Mouse (Mus musculus) ES-CJ7 (cell line): ENCODE data around the gene Rapgef1.

ENCODE experiments used
- DNase-seq: peaks from one replicate; pipeline ENCODE4 v3.0.0; 2011; ENCODE audit warnings: low read depth, low spot score

Rapgef1 gene

DNA sequence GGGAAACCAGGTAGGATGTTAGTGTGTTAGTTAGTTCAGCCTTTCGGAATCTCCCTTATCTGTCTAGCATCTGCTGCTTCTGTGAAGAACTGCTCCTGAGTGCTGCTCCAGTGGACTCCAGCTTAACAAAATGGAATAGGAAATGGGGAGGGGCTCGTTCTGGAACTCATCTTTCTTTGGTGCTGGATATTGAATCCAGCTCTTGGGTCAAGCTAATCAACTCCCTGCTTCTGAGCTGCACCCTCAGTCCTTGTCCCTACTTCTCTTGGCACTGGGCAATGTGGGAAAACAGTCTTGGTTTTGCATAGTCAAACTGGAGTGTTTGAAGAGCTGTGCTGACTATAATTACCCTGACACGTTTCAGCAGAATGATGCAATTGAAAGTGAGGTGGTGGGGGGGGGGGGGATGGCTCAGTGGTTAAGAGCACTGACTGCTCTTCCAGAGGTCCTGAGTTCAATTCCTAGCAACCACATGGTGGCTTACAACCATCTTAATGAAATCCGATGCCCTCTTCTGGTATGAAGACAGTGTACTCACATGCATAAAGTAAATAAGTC lies 25.6 kb downstream of the Rapgef1 start:
- no peak for DNase-seq

DNA sequence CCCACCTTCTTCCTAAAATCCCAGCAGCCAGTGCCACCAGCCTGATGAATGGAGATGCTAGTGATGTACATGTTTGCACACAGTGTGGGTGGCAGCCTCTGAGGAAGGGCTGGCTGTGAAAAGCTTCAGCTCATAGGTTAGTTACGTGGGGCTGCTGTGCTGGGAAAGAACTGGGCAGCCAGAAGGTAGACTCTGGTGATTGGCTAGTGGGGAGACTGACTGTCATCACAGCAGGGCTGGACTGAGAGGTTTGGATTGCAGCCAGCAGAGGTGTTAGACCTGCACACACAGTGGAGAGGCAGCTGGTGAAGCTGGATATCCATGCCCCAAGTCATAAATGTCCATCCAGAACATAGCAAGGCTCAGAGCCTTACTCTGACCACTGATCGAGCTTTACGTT lies 27.1 kb downstream of the Rapgef1 start:
- DNase-seq: no peak

DNA sequence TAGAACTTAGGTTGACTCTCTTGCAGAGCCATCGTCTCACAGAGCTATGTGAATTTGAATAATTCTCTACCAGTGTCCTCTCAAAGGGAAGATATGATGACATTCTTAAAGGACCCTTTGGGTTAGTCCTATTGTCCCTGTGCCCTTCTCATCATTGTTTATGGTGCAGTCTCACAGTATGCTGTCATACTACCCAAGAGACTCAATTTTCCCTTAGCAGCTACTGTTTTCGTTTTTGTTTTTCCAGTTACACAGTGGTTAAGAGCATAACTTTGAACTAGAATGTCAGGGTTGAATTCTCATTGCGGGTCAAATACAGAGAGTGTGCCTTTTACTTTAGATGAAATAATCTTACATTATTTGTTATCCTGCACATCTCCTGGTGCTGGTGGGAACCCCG lies 27.6 kb downstream of the Rapgef1 start:
- DNase-seq: no peak

DNA sequence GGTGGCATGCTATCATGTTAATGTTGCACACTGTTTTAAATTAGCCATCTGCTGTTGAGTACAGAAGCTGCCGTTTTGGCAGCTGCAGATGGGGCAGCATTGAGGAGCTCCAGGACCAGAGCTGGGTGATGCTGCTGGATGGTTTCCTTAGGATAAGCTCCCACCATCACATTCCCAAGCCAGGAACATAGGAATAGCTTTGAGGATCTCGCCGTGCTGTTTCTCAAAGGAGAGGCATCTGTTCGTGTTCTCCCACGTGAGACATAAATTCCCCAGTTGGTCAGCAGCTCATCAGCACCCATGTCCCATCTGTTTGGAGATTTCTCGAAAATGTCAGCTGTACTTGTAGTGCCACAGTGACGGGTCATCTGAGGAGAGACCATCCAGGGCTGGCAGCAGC lies 28.3 kb downstream of the Rapgef1 start:
- DNase-seq: no peak

DNA sequence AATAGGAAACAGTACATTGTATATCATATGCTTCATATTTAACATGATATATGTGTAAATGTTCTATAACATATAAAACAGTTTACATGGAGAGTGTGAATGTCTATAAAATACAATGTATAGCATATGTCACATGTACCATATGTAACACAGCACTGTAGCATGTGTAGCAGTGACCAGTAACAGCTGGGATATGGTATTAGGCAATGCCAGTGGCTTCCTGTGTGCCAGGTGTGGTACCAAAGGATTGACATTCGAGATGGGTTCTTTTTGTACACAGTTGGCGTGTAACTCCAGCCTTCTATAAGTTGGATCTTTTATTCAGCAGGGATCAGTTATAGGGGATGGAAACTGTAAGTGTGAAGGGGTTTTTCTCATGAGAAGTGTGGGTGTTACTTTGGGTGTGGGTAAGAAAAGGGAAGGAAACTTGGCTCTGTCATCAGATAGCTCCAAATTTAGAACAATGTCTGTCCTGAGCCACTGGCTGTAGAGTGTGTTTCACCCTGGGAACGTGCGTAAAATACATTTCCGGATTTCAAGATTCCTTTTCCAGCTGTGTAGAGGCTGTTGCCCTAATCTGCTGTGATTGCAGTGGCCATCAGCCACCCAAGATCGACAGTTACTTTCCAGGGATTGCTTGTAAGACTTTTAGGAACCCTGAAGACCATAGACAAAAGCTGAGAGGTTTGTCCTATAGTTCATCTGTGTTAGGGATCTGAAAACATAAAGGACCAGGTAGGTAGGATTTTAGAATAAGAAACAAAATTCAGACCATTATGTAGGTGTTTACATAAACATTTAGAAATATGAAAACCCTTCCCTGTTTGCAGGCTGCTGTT lies 29.7 kb downstream of the Rapgef1 start:
- DNase-seq: no peak

DNA sequence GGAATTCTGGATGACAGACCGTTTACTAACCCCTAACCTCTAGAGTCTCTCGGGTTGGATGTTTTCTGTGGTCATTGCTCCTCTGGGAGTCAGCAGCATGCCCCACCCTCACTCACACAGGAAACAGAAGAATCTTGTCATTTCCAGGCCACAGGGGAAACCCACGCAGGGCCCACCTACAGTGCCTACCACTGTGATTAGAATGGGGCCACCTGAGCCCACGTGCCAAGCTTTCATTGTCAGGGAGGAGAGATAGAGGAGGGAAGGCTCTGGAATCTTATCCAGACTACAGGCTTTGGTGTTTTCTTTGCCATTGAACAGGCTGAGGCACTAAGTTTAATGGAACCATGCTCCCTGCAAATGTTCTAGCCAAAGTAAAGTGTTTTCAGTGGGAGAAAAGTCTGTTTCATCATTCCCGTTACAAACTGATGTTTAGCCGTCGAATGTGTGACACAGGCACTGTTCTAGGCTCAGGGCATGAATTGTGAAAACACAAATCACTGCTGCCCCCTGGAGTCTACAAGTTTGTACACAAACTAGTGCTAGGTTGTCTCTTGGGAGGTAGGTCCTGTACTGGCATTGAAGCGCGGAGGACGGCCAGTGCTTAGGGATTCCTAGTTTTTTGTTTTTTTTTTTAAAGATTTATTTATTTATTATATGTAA lies 30.4 kb downstream of the Rapgef1 start:
- DNase-seq: peak; percentile 66

DNA sequence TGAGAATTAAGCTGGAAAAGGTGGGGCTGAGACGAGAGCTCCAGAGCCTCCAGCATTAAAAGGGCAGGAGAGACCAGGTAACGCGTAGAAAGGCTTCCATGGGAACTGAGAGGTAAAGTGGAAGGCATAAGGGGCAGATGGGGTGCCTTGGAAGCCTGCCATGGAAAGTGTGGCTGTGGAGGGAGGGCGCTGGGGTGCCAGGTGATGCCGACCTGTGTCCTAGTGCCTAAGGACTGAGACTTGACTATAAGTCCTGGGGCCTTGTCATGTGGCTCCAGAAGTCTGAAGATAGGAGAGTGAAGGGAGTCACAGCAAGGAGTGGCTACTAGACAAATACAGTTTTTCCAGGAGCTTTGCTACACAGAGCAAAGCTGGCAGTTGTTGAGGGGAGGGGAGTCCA lies 32.4 kb downstream of the Rapgef1 start:
- DNase-seq: no peak

DNA sequence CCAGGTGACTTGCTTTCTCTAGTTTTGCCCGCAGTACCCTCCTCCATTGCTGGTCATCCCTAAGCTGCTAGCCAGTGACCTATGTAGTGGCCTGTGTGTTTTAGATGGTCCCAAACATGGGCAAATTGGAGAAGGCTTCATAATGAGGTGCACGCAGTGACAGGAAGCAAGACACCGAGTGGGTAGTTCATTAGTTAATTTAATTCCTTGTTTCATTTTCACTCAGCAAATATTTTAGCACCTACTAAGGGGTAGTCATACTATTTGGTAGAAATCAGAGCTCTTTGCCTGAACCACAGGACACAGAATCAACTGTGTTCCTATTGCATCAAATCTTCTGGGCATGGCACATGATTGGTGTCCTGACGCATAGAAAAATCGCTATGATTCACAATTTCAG lies 35.9 kb downstream of the Rapgef1 start:
- no peak for DNase-seq

DNA sequence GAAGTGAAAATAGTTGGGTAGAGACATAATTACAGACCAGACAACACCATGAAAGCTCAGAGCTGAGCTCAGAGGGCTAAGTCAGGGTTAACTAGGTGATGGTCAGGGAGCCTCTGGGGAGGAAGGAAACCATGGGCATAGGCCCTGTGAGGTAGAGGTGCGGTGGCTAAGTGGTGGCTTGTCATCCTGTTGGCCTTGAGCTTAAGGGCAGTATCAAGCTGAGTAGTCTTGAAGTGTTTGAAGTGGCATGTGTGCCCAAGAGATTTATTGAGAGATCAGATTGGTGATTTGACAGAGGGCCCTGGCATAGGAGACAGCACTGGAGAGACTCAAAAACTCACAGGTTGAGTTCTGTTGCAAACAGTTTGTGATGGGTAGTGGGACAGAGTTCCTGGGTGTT lies 36.6 kb downstream of the Rapgef1 start:
- no peak for DNase-seq

DNA sequence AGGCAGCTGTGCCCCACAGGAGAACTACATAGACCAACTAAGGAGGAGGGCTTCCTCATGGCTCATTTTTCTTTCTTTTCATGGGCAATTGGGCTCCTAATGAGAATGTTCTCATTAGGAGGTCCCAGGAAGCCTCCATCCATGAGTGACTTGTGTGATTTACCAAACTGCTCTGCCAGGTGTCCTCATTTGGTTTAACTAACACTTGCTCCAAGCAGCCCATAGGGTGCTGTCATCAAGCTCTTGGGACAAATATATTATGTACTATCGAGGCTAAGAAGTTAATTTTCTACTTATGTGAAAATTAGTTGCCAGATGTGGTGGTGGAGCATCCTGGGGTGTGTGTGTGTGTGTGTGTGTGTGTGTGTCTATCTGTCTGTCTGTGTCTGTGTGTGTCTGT lies 37.6 kb downstream of the Rapgef1 start:
- DNase-seq: no peak

DNA sequence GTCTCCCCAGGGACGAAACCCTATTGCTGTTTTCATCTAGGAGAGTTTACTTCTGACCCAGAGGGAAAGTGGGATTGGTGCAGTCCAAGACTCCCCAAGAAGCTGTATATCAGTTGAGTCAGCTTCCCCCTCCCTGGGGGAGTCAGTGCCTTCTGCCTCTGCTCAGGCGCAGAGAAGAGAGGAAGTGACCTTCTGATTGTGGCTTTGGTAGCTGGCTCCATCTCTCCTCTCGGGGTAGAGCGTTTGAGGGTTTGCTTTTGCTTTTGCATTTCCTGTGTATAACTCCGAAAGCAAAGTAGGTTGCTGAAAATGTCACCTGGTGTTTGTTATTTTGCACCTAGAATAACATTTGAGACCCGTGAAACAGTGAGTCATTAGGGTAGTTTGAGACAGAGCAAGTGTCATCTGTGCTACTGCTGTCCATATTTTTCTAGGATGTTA lies 42.3 kb downstream of the Rapgef1 start:
- DNase-seq: no peak

DNA sequence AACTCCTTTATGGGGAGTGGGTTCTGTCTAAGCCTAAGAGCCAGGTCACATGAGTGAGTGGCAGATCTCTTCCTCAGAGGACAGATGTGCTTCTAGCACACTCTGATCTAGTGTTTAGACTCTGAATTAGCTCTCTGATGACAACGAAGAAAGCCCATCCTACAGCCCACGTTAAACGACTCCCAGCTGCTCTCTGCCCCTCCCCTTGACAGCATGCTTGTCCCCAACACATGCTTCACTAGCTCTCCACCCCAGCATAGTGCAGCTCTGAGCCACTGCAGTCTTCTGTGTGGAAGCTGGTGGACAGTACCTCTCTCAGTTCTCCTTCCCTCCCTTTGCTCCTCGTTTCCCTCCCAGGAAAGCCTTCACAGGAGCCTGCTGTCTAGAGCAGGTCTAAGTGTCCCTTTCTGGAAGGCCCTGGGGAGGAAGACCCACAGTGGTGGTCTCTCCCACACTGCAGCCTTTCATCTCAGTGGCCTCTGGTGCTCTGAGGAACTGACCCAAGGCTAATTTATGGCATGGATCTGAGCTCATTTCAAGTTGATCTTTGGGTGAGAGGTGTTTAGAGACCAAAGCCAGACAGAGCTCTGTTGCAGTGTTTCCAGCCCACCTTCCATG lies 43.8 kb downstream of the Rapgef1 start:
- no peak for DNase-seq

DNA sequence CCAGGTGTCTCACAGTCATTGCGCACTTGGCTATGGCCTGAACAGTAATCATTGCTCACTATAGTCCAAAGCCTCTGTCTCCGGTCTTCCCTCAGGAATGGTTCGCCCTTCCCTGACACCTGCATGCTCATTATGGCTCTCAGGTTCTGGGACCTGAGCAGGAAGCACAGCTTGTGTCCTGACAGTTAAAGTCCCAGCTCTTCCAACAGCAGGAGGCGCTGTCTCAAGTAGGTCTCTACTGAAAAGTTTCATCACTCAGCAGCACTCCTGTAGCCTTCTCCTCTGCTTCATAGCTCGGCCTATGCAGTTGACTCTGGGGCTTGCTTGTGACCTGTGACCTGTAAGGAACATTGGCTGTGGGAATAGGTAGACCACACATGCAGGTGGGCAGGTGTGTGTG lies 45.9 kb downstream of the Rapgef1 start:
- DNase-seq: peak; percentile 78

DNA sequence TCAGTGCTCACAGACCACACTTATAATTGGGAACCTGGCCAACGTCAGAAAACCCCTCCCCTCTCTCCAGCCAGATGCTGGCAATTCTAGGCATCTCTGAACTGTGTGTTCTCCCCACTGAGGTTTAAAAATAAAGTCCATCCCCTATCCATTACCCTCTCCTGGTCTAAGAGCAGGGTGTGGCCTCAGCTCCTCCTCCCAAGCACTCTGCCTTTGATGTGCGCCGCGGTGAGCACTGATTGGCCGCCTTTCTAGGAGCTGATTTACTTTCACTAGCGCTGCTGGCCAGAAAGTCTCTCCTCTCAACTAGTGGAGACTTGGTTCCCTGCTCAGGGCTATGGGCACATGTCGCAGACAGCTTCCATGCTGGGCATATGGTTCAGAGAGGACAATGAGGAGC lies 47.1 kb downstream of the Rapgef1 start:
- peak; percentile 76 for DNase-seq

DNA sequence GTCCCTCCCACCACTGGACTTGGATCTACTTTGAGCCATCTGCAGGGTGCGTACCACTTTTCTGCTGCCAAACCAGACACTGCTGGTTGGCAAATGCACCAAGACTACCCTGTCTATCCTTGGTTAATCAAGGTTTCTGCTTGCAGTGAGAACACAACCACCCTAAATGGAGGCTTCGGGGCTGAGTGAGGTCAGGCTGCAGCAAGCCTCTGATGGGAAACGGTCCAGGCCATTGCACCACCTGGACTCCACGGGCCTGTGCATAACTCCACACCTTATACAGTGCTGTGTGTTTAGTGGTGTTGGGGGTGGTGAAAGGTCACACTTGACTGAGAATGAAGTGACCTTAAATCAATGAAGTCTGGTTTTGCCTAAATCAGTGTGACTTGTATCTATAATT lies 47.6 kb downstream of the Rapgef1 start:
- no peak for DNase-seq

DNA sequence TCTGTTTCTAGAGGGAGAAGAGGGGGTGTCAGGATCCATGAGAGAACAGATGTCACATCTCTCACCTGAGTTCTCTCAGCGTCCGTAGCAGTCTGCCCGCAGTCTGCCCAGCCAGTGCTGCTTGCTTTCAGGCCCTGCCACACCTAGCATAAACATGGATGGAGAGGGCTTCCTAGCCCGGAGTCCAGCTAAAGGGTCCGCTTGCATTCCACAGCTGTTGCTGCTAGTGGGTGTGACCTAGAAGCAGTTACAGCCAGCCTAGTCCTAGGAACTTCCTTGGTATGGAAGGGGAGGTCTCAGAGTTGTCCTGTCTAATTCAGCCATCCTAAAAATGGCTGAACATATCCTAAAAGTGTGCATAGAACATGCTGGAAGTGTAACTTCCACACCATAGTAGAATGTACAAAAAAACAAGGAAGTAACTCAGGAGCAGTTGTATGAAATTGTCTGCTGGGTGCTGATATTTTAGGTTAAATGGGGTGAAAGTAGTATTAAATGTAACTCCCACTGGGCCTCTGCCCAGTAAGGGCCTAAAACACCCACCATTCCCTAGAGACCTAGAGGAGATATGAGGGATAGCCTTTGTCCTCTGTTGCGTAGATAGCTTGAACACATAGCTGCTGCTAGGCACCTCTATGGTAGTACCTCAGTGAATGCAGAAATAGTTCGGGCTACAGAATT lies 48.6 kb downstream of the Rapgef1 start:
- peak; percentile 54 for DNase-seq

DNA sequence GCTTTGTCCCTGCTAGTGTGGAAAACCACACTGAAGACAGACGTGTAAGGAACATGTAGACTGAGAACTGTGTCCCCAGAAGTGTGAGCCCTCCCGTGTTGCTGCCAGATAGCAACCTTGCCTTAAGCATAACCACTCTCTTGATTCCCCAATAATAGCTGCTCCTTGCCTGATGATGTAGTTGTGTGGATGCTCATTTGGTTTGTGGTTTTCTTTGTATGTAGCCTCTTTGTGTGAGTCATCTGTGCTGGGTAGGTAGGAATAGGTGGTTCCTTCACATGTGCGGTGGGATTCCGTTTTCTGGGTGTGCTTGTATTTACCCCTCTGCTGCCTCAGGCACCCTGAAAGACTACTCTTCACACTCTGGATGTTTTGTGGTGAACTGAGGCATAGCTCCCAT lies 49.4 kb downstream of the Rapgef1 start:
- no peak for DNase-seq

DNA sequence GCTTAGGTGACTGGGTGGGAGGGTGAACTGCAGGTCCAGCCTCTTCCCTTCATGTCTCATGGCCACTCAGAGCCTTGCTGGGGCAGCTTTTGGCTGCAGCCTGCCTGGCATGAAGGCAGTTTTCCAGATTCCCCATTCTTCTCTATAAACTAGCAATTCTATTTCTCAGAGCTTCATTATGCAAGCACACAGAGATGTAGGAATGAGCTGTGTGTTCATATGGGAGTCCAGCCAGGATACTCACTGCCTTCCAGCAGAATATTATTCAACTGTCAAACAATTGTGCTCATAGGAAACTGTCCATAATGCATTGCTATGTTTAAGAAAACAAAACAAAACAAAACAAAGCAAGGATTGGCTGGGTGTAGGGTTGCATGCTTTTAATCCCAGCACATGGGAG lies 50.2 kb downstream of the Rapgef1 start:
- DNase-seq: no peak

DNA sequence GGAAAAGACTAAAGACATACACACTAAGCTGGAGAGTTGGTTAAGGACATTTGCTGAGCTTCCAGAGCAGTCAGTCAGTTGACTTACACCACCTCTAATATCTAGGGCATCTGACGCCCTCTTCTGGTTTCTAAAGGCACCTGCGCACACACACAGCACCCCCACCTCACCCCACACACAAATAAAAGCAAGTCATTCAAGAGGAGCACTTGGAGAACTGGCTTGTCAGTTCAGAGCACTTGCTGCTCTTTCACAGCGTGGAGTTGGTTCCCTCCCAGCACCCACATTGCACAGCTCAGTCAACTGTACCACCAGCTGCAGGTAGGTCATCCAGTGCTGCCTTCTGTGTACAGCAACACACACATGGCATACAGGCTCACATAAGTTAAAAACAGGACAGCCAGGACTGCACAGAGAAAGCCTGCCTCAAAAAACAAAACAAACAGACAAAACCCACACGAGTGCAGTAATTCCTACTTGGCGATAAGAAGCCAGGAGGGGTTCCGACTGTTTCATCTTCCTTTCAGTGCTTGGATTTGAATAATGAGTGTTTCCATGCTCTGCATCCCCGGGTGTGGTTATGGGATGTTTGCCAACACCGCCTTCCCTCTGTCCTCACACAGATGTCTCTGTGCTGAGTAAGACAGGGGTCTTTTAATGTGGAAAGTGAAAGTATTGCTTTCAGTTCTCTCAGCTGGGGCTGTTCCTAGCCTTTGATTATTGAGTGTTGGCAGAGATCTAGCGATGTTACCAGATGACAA lies 50.9 kb downstream of the Rapgef1 start:
- peak; percentile 74 for DNase-seq

DNA sequence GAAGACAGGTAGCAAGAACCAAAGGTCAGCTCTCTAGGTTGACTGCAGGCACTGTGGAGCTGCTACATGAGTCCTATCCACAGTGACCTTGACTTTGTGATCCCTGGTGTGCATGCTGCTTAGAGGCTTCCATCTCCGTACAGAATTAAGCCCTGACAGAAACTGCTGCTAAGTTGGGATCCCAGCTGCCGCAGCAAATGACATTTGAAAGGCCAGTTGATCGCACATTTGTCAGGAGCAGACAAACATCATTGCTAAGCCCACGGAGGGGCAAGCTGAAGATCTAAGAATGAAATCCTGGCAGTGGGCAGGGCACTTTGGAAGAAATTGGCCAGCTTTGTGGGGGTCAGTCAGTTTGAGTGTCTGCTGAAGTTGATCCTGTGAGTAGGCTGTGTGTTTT lies 51.9 kb downstream of the Rapgef1 start:
- no peak for DNase-seq

DNA sequence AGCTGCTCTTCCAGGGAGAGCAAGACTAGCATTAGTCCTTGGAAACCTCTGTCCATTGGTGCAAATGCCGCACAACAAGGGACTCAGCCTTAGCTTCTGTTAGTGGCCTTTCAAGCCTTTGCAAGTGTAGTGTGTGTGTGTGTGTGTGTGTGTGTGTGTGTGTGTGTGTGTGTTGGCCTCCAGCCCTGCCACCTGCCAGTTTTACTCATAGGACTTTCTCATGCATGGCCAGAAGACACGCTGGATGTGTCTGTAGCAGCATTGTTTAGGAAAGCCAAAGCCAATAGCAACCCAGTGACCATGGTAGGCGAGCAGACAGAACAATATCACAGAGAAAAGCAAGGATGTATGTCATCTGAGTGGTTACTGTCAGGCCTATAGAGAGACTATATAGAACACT lies 52.3 kb downstream of the Rapgef1 start:
- DNase-seq: no peak
